Mouse (Mus musculus) embryonic facial prominence, embryonic 15.5 days (tissue): ENCODE data around the gene Mrpl12. TPM values are rescaled to one million over a fixed set of nuclear protein-coding genes. Genes with fewer than 3 reads are reported as not detected.

Experiments used
- ATAC-seq: fragments of 200-750 bp; cut with Nextera tagmentation; 2 replicates; pipeline ENCODE4 v1.8.0; 2017; ENCODE audit warnings: low read depth, moderate TSS enrichment; ENCODE audit not compliant: insufficient number of reproducible peaks, low FRiP score, low TSS enrichment
- H3K27ac ChIP-seq: fragments of 300-500 bp; sonication (generic); replicated peaks from 2 replicates; pipeline ENCODE4 v1.5.1; 2015; ENCODE audit warnings: mild to moderate bottlenecking, inconsistent platforms
- H3K27me3 ChIP-seq: fragments of 300-500 bp; sonication (generic); 2 replicates; pipeline ENCODE4 v1.6.1; 2015; ENCODE audit warnings: inconsistent platforms
- H3K36me3 ChIP-seq: fragments of 300-500 bp; sonication (generic); 2 replicates; pipeline ENCODE4 v1.6.1; 2015; ENCODE audit warnings: mild to moderate bottlenecking, inconsistent platforms
- H3K4me1 ChIP-seq: fragments of 300-500 bp; sonication (generic); 2 replicates; pipeline ENCODE4 v1.6.1; 2015; ENCODE audit warnings: inconsistent platforms
- H3K4me2 ChIP-seq: fragments of 300-500 bp; sonication (generic); replicated peaks from 2 replicates; pipeline ENCODE4 v1.6.1; 2015; ENCODE audit warnings: mild to moderate bottlenecking, inconsistent platforms
- H3K4me3 ChIP-seq: fragments of 300-500 bp; sonication (generic); replicated peaks from 2 replicates; pipeline ENCODE4 v1.5.1; 2015; ENCODE audit warnings: mild to moderate bottlenecking, inconsistent platforms
- H3K9ac ChIP-seq: fragments of 300-500 bp; sonication (generic); 2 replicates; pipeline ENCODE4 v1.6.1; 2015; ENCODE audit warnings: inconsistent platforms
- H3K9me3 ChIP-seq: fragments of 300-500 bp; sonication (generic); replicated peaks from 2 replicates; pipeline ENCODE4 v1.6.1; 2016; ENCODE audit warnings: inconsistent platforms
- WGBS: fragments of 180-500 bp; shearing (Covaris S2); methylation state at CpG from one replicate; pipeline ENCODE4 v1.1.7; 2015; 5-methylcytosine and 5-hydroxymethylcytosine counted together
- polyA plus RNA-seq: library from polyadenylated mRNA; unstranded; fragments of >200 nt; fragmentation: Nextera tagmentation; extraction: Ambion mirVana; gene quantifications from 2 replicates; pipeline ENCODE4 v1.2.1, GENCODE M21; 2015

Gene Mrpl12
- polyA plus RNA-seq, result 118 and 126 TPM in 2 replicates

DNA sequence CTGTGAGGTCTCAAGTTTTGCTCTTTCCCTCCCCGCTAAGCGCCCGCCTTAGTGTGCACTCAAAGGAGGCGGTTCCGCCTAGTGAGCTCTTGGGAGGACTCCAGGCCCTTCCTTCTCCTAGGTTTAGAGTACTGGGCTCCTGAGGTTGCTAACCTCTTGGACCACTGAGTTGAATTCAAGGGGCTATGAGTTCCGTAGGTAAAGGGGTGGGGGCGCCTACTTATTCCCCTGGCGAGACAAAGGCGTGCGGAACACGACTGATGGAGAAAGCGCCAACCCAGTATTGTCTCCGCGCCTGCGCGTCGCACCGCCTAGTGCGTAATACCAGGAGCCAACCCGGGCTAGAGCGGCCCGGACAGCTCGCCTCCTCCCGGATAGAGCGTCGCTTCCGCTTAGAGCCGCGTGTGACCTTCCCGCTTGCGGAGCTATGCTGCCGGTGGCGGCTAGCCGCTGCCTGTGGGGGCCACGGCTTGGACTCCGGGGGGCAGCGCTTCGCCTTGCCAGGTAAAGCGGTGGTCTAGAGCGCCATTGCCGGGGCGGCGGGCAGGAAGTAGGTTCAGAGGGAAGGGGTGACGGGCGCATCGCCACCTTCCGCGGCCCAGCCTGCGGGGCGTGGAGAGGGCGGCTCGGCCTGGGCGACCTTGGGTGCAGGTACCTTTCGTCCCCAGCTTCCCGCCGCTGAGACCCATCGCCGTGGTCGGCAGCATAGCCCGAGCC lies at the start of gene Mrpl12:
TSS of gene Mrpl12 (plus strand) at position 349 of the 717 bp plus-strand sequence.
- H3K4me3 ChIP-seq, result peak within 1 kb of the TSS; percentile 99
- peaks cover 23% of the 10 kb centered on the region for H3K4me1 ChIP-seq
- peak within 1 kb of the TSS; percentile 91 for H3K9ac ChIP-seq
- H3K36me3 ChIP-seq, result peaks cover 67% of the 10 kb centered on the region
- H3K27ac ChIP-seq, result peak within 1 kb of the TSS; percentile 88
- no peaks in the 10 kb centered on the region for H3K27me3 ChIP-seq
- ATAC-seq, result peak; percentile 94
- no peaks in the 10 kb centered on the region for H3K9me3 ChIP-seq
- H3K4me2 ChIP-seq, result peak within 1 kb of the TSS; percentile 83
- WGBS, result under 1% methylated on average over 60 of the region's 60 CpGs

DNA sequence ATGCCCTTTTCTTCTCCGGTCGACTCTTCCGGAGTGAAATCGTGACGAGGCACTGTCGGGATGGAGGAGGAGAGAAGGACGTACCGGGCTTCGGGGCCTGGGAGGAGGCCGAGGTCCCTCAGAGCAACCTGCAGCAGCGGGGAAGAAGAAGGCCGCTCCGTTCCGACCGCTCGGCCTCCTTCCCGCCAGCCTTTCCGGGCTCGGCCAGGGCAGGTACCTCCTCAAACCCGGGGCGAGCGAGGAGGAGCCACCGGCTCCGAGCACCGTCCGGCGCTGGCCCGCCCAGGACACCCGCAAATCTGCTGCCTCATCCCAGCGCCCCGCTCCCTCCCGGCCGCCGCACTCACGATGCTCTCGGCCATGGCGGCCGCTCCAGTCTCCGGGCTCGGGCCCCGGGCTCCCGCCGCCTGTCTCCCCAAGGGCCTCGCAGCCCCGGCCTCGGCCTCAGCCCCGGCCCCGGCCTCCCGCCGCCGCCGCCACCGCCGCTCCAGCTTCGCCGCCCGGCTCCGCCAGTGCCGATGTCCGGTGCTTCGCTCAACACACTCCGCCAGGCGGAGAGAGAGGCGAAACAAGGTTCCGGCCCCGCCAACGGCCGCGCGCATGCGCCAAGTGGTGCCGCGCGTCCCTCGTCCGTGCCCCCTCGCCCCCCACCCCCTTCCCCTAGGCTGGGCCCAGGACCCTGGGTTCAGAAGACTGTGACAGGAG lies 47.1 kb upstream of the Mrpl12 start, which contains the start of gene Nploc4:
TSS of gene Nploc4 (minus strand) at position 557 of the 705 bp plus-strand sequence.
- Histone ChIP-seq H3K36me3 (peaks cover 27% of the 10 kb centered on the region), H3K9me3 (no peaks in the 10 kb centered on the region), H3K4me3 (peak within 1 kb of the TSS; percentile 85), H3K4me1 (peaks cover 11% of the 10 kb centered on the region), H3K4me2 (peak within 1 kb of the TSS; percentile 54), H3K9ac (peak within 1 kb of the TSS; percentile 86), H3K27me3 (no peaks in the 10 kb centered on the region), H3K27ac (peak within 1 kb of the TSS; percentile 77)
- peak; percentile 88 for ATAC-seq
- under 1% methylated on average over 74 of the region's 77 CpGs for WGBS

DNA sequence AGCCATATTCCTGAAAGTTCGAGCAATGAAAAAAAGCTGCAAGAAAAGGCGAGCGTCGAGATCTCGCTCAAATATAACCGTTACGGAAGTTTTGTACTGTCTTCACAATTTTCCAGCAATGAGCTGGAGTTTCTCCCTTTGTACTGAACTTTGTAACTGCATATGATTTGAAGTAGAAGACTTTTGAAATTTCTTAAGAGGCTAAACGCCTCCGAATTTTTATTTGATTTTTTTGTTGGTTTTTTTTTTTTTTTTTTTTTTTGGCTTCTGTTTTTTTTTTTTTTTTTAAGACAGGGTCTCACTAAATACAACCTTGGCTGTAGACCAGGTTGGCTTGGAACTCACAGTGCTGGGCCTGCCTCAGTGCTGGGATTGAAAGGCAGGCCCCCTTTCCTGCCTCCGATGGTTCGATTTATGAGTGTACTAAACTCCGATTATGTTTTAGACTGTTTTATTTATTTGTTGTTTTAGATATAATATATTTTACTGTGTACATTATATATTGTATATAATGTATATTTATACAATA lies 46.5 kb upstream of the Mrpl12 start:
- Histone ChIP-seq H3K27me3 (no peaks in the 10 kb centered on the region), H3K9ac (peak overlapping the region; percentile 86; the same call in 1 of the 2 replicates), H3K4me1 (peaks cover 11% of the 10 kb centered on the region), H3K4me2 (peak overlapping the region; percentile 54), H3K36me3 (peaks cover 21% of the 10 kb centered on the region), H3K27ac (peak overlapping the region; percentile 77; the same call in 1 of the 2 replicates), H3K9me3 (no peaks in the 10 kb centered on the region), H3K4me3 (peak overlapping the region; percentile 85)
- 25% methylated on average over 12 of the region's 12 CpGs for WGBS
- ATAC-seq, result no peak

DNA sequence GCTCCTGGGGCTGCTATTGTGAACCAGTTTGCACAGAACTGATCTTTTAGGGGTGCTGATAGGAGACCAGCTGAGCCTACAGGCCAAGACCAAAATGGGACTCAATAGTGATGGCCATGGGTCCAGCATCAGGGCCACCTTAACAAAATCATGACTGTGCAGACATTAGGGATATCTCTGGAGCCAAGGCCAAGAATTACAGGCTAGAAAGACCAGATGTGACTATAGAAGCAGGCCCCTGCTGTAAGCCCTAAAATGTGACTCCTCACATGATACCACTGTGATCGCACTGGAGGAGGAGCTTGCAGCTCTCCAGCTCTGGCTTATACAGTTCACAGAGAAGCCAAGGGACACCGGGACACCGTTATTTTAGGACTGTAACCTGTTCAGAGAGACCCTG lies 42.1 kb upstream of the Mrpl12 start, which contains the start of gene Tspan10:
TSS of gene Tspan10 (plus strand) at position 301 of the 400 bp plus-strand sequence.
- ATAC-seq, result no peak

DNA sequence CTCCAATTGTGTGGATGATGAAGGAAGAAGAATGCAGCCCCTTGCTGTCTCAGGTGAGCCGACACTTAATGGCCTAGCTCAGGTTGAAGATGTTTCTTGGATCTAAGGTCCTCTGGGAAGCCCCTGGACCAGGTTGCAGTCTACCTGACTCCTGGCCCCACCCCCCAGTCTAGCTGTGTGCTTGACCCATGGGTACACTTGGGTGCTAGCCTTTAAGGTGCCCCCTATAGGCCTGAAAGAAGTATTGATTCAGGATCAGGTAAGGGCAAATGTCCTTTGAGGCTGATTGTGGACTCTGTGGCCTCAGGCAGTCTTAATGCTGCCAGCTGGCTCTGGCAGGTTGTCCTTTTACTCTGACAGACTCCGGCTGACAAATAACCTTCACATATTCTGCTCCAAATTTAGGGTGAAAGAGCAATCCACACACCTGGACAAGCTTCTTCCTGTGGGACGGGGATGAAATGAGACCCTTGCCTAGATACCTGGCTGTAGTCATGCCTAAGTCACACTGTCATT lies 41.6 kb upstream of the Mrpl12 start:
- WGBS, result 82% methylated on average over 3 of the region's 3 CpGs

More for the DNA sequence above, 42.1 kb upstream of the Mrpl12 start, which contains the start of gene Tspan10:
- H3K27ac ChIP-seq, result no peak within 1 kb of the TSS
- no peaks in the 10 kb centered on the region for H3K27me3 ChIP-seq
- no peaks in the 10 kb centered on the region for H3K9me3 ChIP-seq
- H3K9ac ChIP-seq, result no peak within 1 kb of the TSS
- no peak within 1 kb of the TSS for H3K4me3 ChIP-seq
- no peak within 1 kb of the TSS for H3K4me2 ChIP-seq
- no peaks in the 10 kb centered on the region for H3K4me1 ChIP-seq
- 86% methylated on average over 3 of the region's 3 CpGs for WGBS
- no peaks in the 10 kb centered on the region for H3K36me3 ChIP-seq

DNA sequence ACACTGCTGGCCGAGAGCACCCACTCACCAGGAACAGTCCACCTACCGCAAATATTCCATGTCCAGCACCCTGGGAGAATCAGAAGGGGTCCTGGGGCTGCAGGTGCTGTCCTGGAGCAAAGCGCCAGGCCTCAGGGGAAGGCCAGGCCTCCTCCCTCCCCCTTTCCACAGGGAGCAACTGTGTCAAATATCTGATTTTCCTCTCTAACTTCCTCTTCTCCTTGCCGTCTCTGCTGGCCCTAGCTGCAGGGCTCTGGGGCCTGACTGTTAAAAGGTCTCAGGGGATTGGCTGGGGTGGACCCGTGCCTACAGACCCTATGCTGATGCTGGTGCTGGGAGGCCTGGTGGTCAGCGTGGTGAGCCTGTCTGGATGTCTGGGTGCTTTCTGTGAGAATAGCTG lies 40.3 kb upstream of the Mrpl12 start:
- Histone ChIP-seq H3K9ac (no peak overlapping the region), H3K4me3 (no peak overlapping the region), H3K4me2 (no peak overlapping the region), H3K27ac (no peak overlapping the region), H3K36me3 (no peaks in the 10 kb centered on the region), H3K4me1 (no peaks in the 10 kb centered on the region), H3K27me3 (no peaks in the 10 kb centered on the region), H3K9me3 (no peaks in the 10 kb centered on the region)
- 61% methylated on average over 6 of the region's 6 CpGs for WGBS
- no peak for ATAC-seq

More for the DNA sequence above, 41.6 kb upstream of the Mrpl12 start:
- Histone ChIP-seq H3K4me3 (no peak overlapping the region), H3K9me3 (no peaks in the 10 kb centered on the region), H3K27me3 (no peaks in the 10 kb centered on the region), H3K27ac (no peak overlapping the region), H3K36me3 (no peaks in the 10 kb centered on the region), H3K4me2 (no peak overlapping the region), H3K4me1 (no peaks in the 10 kb centered on the region), H3K9ac (no peak overlapping the region)
- ATAC-seq, result no peak

DNA sequence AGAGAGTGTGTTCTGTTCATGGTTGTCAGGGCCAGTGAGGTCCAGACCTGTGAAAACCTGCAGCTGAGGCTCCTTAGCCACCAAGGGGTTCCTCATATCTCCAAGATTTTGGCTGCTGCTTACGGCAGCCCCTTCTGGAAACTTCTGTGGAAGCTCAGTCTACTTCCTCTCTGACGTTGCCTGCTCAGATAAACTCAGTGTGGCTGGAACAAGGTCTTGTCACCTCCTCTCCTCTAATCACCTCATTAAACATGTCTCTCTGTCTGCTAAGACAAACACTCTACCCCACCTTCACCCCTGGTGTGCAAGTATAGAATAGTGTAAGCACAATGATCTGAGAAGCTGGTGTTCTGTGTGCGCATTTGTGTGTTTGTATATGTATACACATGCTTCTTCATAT lies 38.9 kb upstream of the Mrpl12 start:
- 75% methylated on average over 3 of the region's 3 CpGs for WGBS
- H3K4me3 ChIP-seq, result no peak overlapping the region
- ATAC-seq, result no peak

DNA sequence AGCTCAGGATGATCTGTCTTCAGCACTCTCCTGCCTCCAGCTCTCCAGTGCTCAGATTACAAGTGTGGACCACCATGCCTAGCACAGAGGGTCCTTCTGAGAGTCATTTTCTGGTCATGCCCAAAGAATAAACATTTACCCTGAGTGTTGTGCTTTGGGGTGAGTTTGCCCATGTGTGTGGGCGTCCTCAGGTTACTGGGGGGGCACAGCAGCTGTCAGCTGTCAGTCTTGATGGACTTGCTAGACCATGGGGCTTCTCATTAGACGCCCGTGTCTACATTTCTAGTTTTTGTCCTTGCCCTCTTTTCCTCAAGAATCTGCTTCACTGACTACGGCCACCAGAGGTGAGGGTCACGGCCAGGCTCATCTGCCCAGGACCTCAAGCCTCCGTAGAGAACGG lies 37.2 kb upstream of the Mrpl12 start:
- no peaks in the 10 kb centered on the region for H3K4me1 ChIP-seq
- H3K4me3 ChIP-seq, result no peak overlapping the region
- H3K9me3 ChIP-seq, result no peaks in the 10 kb centered on the region
- no peaks in the 10 kb centered on the region for H3K36me3 ChIP-seq
- no peak overlapping the region for H3K9ac ChIP-seq
- 61% methylated on average over 7 of the region's 7 CpGs for WGBS
- H3K27me3 ChIP-seq, result no peaks in the 10 kb centered on the region
- no peak overlapping the region for H3K27ac ChIP-seq
- no peak for ATAC-seq
- H3K4me2 ChIP-seq, result no peak overlapping the region

More for the DNA sequence above, 38.9 kb upstream of the Mrpl12 start:
- no peak overlapping the region for H3K27ac ChIP-seq
- no peaks in the 10 kb centered on the region for H3K4me1 ChIP-seq
- H3K9ac ChIP-seq, result no peak overlapping the region
- H3K36me3 ChIP-seq, result no peaks in the 10 kb centered on the region
- no peaks in the 10 kb centered on the region for H3K27me3 ChIP-seq
- H3K4me2 ChIP-seq, result no peak overlapping the region
- H3K9me3 ChIP-seq, result no peaks in the 10 kb centered on the region

DNA sequence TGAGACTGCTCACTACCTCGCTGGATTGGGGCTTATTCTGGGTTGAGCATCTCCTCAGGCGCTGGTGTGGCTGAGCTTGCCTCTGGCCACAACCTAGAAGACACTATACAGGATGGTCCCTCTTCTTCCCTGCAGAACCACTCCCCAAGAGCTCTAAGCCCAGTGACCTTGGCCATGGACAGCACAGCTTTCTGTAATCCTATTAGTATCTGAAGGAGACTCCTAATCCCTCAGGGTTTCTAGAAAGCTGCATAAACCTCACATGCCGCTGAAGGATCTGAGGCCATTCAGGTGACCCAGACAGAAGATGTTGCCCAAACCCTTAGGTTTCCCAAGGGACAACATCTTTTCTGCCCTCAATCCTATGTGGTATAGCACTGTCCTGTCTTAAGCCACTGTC lies 32.2 kb upstream of the Mrpl12 start:
- H3K9me3 ChIP-seq, result no peaks in the 10 kb centered on the region
- H3K27ac ChIP-seq, result no peak overlapping the region
- 0 out of 2 replicates have a peak, but pooled peaks cover 4% of the 10 kb centered on the region for H3K36me3 ChIP-seq
- H3K27me3 ChIP-seq, result no peaks in the 10 kb centered on the region
- H3K9ac ChIP-seq, result no peak overlapping the region
- no peak overlapping the region for H3K4me2 ChIP-seq
- H3K4me1 ChIP-seq, result peaks cover 11% of the 10 kb centered on the region; the same call in 1 of the 2 replicates
- 71% methylated on average over 3 of the region's 3 CpGs for WGBS
- no peak overlapping the region for H3K4me3 ChIP-seq
- ATAC-seq, result no peak

DNA sequence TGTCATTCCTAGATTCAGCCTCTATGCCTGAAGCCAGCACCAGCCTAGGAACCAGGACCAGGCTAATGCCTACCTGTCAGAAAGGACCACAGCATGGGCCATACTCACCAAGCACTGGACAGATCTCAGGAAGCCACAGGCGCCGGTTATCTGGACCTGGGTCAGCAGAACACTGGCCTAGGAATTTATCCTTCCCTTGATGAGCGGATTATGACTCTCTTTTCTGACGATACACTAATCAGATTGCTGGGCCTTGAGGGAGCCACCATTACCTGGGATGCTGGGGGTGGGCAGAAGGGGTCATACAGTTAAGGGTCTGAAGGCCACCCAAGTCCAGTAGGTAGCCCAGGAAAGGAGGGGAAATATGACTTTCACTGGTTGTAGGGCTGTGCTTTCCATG lies 31.1 kb upstream of the Mrpl12 start, which contains the start of gene Pde6g:
TSS of gene Pde6g (minus strand) at position 195 of the 400 bp plus-strand sequence.
- no peak within 1 kb of the TSS for H3K9ac ChIP-seq
- no peaks in the 10 kb centered on the region for H3K9me3 ChIP-seq
- no peak within 1 kb of the TSS for H3K27ac ChIP-seq

DNA sequence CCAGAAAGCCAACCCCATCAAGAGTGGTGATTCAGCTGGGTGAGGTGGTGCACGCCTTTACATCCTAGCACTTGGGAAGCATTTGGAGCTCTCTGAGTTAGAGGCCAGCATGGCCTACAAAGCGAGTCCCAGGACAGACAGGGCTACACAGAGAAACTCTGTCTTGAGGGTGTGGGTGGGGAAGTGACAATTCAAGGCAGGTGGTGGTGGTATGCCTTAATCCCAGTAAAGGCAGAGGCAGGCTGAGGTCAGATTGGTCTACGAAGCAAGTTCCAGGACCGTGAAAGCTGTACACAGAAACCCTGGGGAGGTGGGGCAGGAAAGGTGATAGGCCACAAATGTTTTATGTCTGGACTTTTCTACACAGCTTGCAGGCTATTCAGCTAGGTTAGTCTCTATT lies 29.4 kb upstream of the Mrpl12 start:
- Histone ChIP-seq H3K36me3 (peaks cover 10% of the 10 kb centered on the region), H3K4me1 (peaks cover 24% of the 10 kb centered on the region), H3K27ac (no peak overlapping the region), H3K4me2 (no peak overlapping the region), H3K4me3 (no peak overlapping the region), H3K9me3 (no peaks in the 10 kb centered on the region), H3K9ac (no peak overlapping the region), H3K27me3 (no peaks in the 10 kb centered on the region)
- ATAC-seq, result no peak
- WGBS, result 89% methylated on average over 4 of the region's 4 CpGs

More for the DNA sequence above, 31.1 kb upstream of the Mrpl12 start, which contains the start of gene Pde6g:
- ATAC-seq, result no peak
- H3K4me3 ChIP-seq, result no peak within 1 kb of the TSS
- peaks cover 12% of the 10 kb centered on the region; the same call in 1 of the 2 replicates for H3K4me1 ChIP-seq
- WGBS, result 90% methylated on average over 4 of the region's 4 CpGs
- 0 out of 2 replicates have a peak, but pooled peaks cover 4% of the 10 kb centered on the region for H3K36me3 ChIP-seq
- no peak within 1 kb of the TSS for H3K4me2 ChIP-seq
- no peaks in the 10 kb centered on the region for H3K27me3 ChIP-seq
